In the genomic region with DNA sequence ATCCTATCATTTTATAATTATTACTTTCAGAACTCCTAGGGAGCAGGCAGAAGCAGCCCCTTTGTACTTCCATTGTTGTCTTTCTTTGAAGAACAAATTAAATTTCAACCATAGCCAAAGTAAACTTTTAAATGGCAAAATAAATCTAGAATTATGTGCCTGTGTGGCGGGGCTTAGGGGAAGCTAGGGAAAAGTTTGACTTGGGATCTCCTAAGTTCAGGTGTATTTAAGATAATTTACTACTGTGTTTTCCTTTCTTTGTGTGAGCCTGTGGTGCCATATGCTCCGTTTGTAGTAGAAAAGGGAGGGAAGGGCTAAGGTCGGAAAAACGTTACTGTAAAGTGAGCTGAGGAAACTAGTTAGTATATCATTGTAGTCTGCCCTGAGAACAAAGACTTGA, we compare ENCODE assay signal across 22 mouse cellular contexts.
DNase-seq lines count a peak whose midpoint lies in the region; ATAC-seq and TF ChIP-seq lines count a peak whose summit lies in the region.
"Had no signal": no experiment of that assay in that cellular context is flagged by ENCODE, and none has a peak within 500 bp of the region (broad histone marks: within the 10 kb centered on the region; RNA-seq: fewer than 3 reads in every experiment).

No protein-coding gene starts in this region.

- peak; percentile 69; the same call in 1 of the 2 replicates for ATAC-seq in kidney, embryonic 14.5 days (ENCODE audit: low FRiP score, low TSS enrichment)
- peak; percentile 54; the same call in 1 of the 2 replicates for ATAC-seq in kidney, embryonic 15.5 days (replicated peaks; ENCODE audit: low FRiP score)
- ATAC-seq in kidney, embryonic 16.5 days (ENCODE audit: low FRiP score, low TSS enrichment) = peak; percentile 59; the same call in 1 of the 2 replicates
- ATAC-seq in kidney, postnatal 0 days (replicated peaks; ENCODE audit: low FRiP score, low read depth) = no peak
- ATAC-seq: activated CD4-positive, CD25-positive, alpha-beta regulatory T cell, adult 4 months; CD4-positive, CD25-positive, alpha-beta regulatory T cell, adult 4 months; Patski had no signal

- H3K4me1 ChIP-seq in kidney, embryonic 14.5 days (ENCODE audit: control insufficient read depth, insufficient read depth, low read length) = no peaks in the 10 kb centered on the region
- no peaks in the 10 kb centered on the region for H3K4me1 ChIP-seq in kidney, embryonic 15.5 days
- H3K4me1 ChIP-seq in kidney, embryonic 16.5 days (ENCODE audit: insufficient read depth, low read length) = no peaks in the 10 kb centered on the region
- no peaks in the 10 kb centered on the region; the same call in 1 of the 2 replicates for H3K4me1 ChIP-seq in kidney, postnatal 0 days (replicated peaks; ENCODE audit: insufficient read depth, low read length)

- no peak overlapping the region for H3K4me2 ChIP-seq in kidney, embryonic 14.5 days (replicated peaks; ENCODE audit: low read depth, low read length)
- H3K4me2 ChIP-seq in kidney, embryonic 15.5 days = no peak overlapping the region
- H3K4me2 ChIP-seq in kidney, embryonic 16.5 days (replicated peaks; ENCODE audit: low read depth, low read length) = no peak overlapping the region
- H3K4me2 ChIP-seq in kidney, postnatal 0 days (ENCODE audit: low read length) = no peak overlapping the region

- no peak overlapping the region for H3K4me3 ChIP-seq in kidney, embryonic 14.5 days (ENCODE audit: low read length)
- no peak overlapping the region for H3K4me3 ChIP-seq in kidney, embryonic 15.5 days (replicated peaks)
- no peak overlapping the region for H3K4me3 ChIP-seq in kidney, embryonic 16.5 days (ENCODE audit: low read length)
- no peak overlapping the region for H3K4me3 ChIP-seq in kidney, postnatal 0 days (replicated peaks; ENCODE audit: low read depth, low read length)

- 16% methylated on average over 4 of the region's 4 CpGs for WGBS in kidney, embryonic 14.5 days
- WGBS in kidney, embryonic 15.5 days = 5% methylated on average over 4 of the region's 4 CpGs
- 14% methylated on average over 4 of the region's 4 CpGs for WGBS in kidney, embryonic 16.5 days
- 18% methylated on average over 4 of the region's 4 CpGs for whole genome bisulfite sequencing in kidney, postnatal 0 days

- DNase-seq in kidney, postnatal 36 days = no peak
- no peak for DNase-seq in kidney, postnatal 4 days
- no peak for DNase-seq in kidney, adult 18-20 months
- DNase-seq in kidney, postnatal 0 days (ENCODE audit: low spot score) = peak; percentile 65
- DNase-seq in kidney, postnatal 14 days = no peak
- DNase-seq: adrenal gland, adult 2 months; adrenal gland, adult 8-10 months; adrenal gland, postnatal 10 days; adrenal gland, postnatal 14 days; adrenal gland, postnatal 25 days; adrenal gland, postnatal 36 days; B cell, adult 2 months; cerebellum, adult 11 months; cerebellum, adult 11-12 months had no signal

- H3K27ac ChIP-seq in kidney, embryonic 14.5 days (ENCODE audit: low read depth, low read length) = no peak overlapping the region
- H3K27ac ChIP-seq in kidney, embryonic 15.5 days = no peak overlapping the region
- no peak overlapping the region for H3K27ac ChIP-seq in kidney, embryonic 16.5 days (ENCODE audit: low read length)
- H3K27ac ChIP-seq in kidney, postnatal 0 days = no peak overlapping the region

- no peaks in the 10 kb centered on the region for H3K9me3 ChIP-seq in kidney, embryonic 14.5 days (ENCODE audit: control insufficient read depth, low read length)
- no peaks in the 10 kb centered on the region for H3K9me3 ChIP-seq in kidney, embryonic 15.5 days (replicated peaks)
- H3K9me3 ChIP-seq in kidney, embryonic 16.5 days (ENCODE audit: low read length) = no peaks in the 10 kb centered on the region
- H3K9me3 ChIP-seq in kidney, postnatal 0 days (replicated peaks; ENCODE audit: low read length) = no peaks in the 10 kb centered on the region
- H3K9me3 ChIP-seq: G1E had no signal

- no peak for TF ChIP-seq CTCF in kidney, postnatal 0 days (IDR thresholded peaks at IDR 0.05; ENCODE audit: low read depth)

- H3K27me3 ChIP-seq in kidney, embryonic 14.5 days (ENCODE audit: control insufficient read depth, insufficient read depth, low read length) = no peaks in the 10 kb centered on the region
- H3K27me3 ChIP-seq in kidney, embryonic 15.5 days = no peaks in the 10 kb centered on the region
- no peaks in the 10 kb centered on the region for H3K27me3 ChIP-seq in kidney, embryonic 16.5 days (ENCODE audit: insufficient read depth, low read length)
- H3K27me3 ChIP-seq in kidney, postnatal 0 days (ENCODE audit: insufficient read depth, low read length) = no peaks in the 10 kb centered on the region
- H3K27me3 ChIP-seq: CH12.LX had no signal

- no peak overlapping the region for H3K9ac ChIP-seq in kidney, embryonic 14.5 days (ENCODE audit: low read depth, low read length)
- H3K9ac ChIP-seq in kidney, embryonic 15.5 days = no peak overlapping the region
- no peak overlapping the region for H3K9ac ChIP-seq in kidney, embryonic 16.5 days (replicated peaks; ENCODE audit: low read length)
- H3K9ac ChIP-seq in kidney, postnatal 0 days (ENCODE audit: low read depth, low read length) = no peak overlapping the region

- H3K36me3 ChIP-seq in kidney, embryonic 14.5 days (ENCODE audit: control insufficient read depth, insufficient read depth, low read length) = no peaks in the 10 kb centered on the region
- H3K36me3 ChIP-seq in kidney, embryonic 15.5 days = no peaks in the 10 kb centered on the region
- H3K36me3 ChIP-seq in kidney, embryonic 16.5 days (ENCODE audit: insufficient read depth, low read length) = no peaks in the 10 kb centered on the region
- no peaks in the 10 kb centered on the region for H3K36me3 ChIP-seq in kidney, postnatal 0 days (ENCODE audit: insufficient read depth, low read length)
- H3K36me3 ChIP-seq: G1E had no signal
